Mouse (Mus musculus) heart, postnatal 0 days (tissue): Measurements from ENCODE around the gene Rpl27.
"Not testable (repeated sequence)": the region's sequence is repeated elsewhere in the genome, so short reads cannot be mapped to it uniquely, and the experiment has no call there.

Experiments
- CTCF ChIP-seq: IDR thresholded peaks from 2 replicates; pipeline ENCODE4 v1.5.1; 2016; ENCODE audit warnings: antibody characterized with exemption, control low read depth, low read depth
- EP300 ChIP-seq: IDR thresholded peaks from 2 replicates; pipeline ENCODE4 v1.6.1; 2016; ENCODE audit warnings: antibody characterized with exemption, low read depth

- not testable (repeated sequence) for TF ChIP-seq CTCF, EP300
These were observed 510 bp upstream of the Rpl27 start for GRCm38 (mm10) chr11:101441450-101442126.
